Mouse (Mus musculus) skeletal muscle tissue, postnatal 0 days (tissue): ENCODE results near the gene Pemt. TPM values are rescaled to one million over a fixed set of nuclear protein-coding genes. Genes with fewer than 3 reads are reported as not detected.

Source experiments
- polyA plus RNA-seq: library from polyadenylated mRNA; unstranded; fragments of >200 nt; fragmentation: Nextera tagmentation; extraction: Ambion mirVana; gene quantifications from 2 replicates; pipeline ENCODE4 v1.2.1, GENCODE M21; 2015

Pemt gene
- polyA plus RNA-seq, result 8.8 and 9.7 TPM in 2 replicates

GRCm38 (mm10) chr11:60046058-60046735 is at the start of gene Pemt:
Gene Pemt, minus strand, starts transcription at chr11:60046489.

DNA sequence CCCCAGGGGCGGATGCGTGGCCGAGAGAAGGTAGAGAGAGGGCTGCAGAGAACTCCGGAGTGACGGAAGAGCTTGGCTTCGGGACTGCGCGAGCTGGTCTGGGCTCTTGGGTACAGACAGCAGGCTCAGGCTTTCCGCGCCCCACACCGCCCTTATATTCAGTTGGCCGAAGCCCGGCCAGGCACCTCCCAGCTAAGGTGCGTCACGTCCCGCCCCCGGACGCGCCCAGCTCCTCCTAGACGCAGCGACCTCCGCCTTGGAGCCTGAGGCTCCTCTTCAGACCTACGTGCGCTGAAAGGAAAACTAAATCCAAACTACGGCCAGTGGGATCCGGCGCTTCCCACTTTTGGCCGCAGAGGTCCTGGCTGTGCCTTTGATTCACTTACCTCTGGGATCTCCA is 81.5 kb downstream of the Pemt start, which contains the start of gene Rasd1:
Rasd1 (minus strand) TSS at position 127 of the 400 bp plus-strand sequence.

GRCm38 (mm10) chr11:59947752-59948400 is 98.4 kb downstream of the Pemt start, which contains the start of gene Med9:
Gene Med9, plus strand, starts transcription at chr11:59948206.

Other genes with a start within 250 kb of the Pemt start
- 42.6 and 46.7 TPM in 2 replicates for gene Flcn, start 236.5 kb downstream of the Pemt start, polyA plus RNA-seq
- 22.2 and 26.0 TPM in 2 replicates for gene Nt5m, start 207.0 kb downstream of the Pemt start, polyA plus RNA-seq
- 118 and 120 TPM in 2 replicates for gene Cops3, start 206.7 kb downstream of the Pemt start, polyA plus RNA-seq
- gene Med9, start 98.3 kb downstream of the Pemt start, polyA plus RNA-seq, result 30.8 and 32.2 TPM in 2 replicates
- gene Rasd1, start 81.5 kb downstream of the Pemt start, polyA plus RNA-seq, result 3.2 and 20.2 TPM in 2 replicates
- 9.3 and 9.7 TPM in 2 replicates for gene Rai1, start 58.5 kb upstream of the Pemt start, polyA plus RNA-seq
- 29.8 and 40.9 TPM in 2 replicates for gene Srebf1, start 176.1 kb upstream of the Pemt start, polyA plus RNA-seq